ENCODE assay signal across 16 mouse cellular contexts in the genomic region with DNA sequence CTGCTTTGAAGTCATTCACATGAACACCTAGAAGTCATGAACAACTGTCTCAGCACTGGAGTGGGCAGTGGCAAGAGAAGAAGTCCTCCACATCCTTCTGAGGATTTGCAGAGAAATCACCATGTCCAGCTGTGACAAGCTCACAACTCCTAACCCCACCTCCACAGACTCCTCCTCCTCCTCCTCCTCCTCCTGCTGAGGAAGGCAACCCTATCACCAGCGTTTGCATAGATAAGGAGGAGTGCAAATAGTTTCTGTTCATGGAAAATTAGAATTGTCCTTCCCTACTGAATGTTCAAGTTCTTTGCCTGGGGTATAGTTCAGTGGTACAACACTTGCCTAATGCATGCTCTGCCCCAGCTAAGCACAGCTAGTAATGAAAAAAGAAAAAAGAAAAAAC.
"Had no signal": no experiment of that assay in that cellular context is flagged by ENCODE, and none has a peak within 500 bp of the region (broad histone marks: within the 10 kb centered on the region; RNA-seq: fewer than 3 reads in every experiment).

No protein-coding gene starts in this region.

- H3K9ac ChIP-seq: intestine, embryonic 15.5 days; lung, embryonic 15.5 days had no signal

- H3K4me2 ChIP-seq: intestine, embryonic 15.5 days; lung, embryonic 15.5 days; midbrain, embryonic 11.5 days had no signal

- DNase-seq: kidney, adult 11 months; kidney, adult 9 months; kidney, postnatal 14 days; kidney, postnatal 4 days; lung, adult 18-20 months; lung, postnatal 10 days; lung, postnatal 36 days; midbrain, embryonic 14.5 days; thymus, adult 2 months; thymus, postnatal 14 days; thymus, postnatal 4 days had no signal

- H3K27ac ChIP-seq: intestine, embryonic 15.5 days; lung, embryonic 15.5 days; stomach, postnatal 0 days had no signal

- H3K27me3 ChIP-seq: intestine, embryonic 15.5 days; lung, embryonic 15.5 days; megakaryocyte, embryonic 14.5 days had no signal

- H3K4me3 ChIP-seq: intestine, embryonic 15.5 days; lung, embryonic 15.5 days; megakaryocyte, embryonic 14.5 days had no signal

- H3K36me3 ChIP-seq: intestine, embryonic 15.5 days; lung, embryonic 15.5 days had no signal

- H3K4me1 ChIP-seq: intestine, embryonic 15.5 days; lung, embryonic 15.5 days; megakaryocyte, embryonic 14.5 days had no signal

- H3K9me3 ChIP-seq: intestine, embryonic 15.5 days; lung, embryonic 15.5 days had no signal

- ATAC-seq: intestine, embryonic 15.5 days had no signal
